Mouse (Mus musculus): ENCODE data around the gene Adgrl3.
"Not testable (repeated sequence)": the region's sequence is repeated elsewhere in the genome, so short reads cannot be mapped to it uniquely, and the experiment has no call there.

Gene Adgrl3

GRCm38 (mm10) chr5:81525326-81525725 is 505.4 kb downstream of the Adgrl3 start:
- DNase-seq (ENCODE audit: extremely low read depth, insufficient read length, low spot score), result no peak

DNA sequence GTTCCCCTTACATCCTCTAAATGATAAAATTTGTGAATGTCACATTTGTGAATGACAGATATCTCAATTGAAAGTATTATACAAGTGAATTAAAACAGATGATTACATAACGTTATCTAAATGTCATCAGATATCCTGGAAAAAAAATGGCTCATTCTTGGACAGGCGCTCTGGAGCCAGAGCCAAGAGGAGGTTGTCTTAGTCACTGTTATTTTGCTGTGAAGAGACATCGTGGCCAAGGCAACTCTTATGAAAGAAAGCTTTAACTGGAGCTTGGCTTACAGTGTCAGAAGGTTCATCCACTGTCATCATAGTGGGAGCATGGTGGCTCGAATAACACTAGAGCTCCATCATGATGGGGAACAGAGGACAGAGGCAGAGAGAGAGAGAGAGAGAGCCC is 511.7 kb downstream of the Adgrl3 start:
- DNase-seq (ENCODE audit: extremely low read depth, insufficient read length, low spot score), result no peak

GRCm38 (mm10) chr5:81550211-81550610 is 530.3 kb downstream of the Adgrl3 start:
- no peak for DNase-seq (ENCODE audit: extremely low read depth, insufficient read length, low spot score)

GRCm38 (mm10) chr5:81555149-81555548 is 535.2 kb downstream of the Adgrl3 start:
- not testable (repeated sequence) for DNase-seq (ENCODE audit: extremely low read depth, insufficient read length, low spot score)

DNA sequence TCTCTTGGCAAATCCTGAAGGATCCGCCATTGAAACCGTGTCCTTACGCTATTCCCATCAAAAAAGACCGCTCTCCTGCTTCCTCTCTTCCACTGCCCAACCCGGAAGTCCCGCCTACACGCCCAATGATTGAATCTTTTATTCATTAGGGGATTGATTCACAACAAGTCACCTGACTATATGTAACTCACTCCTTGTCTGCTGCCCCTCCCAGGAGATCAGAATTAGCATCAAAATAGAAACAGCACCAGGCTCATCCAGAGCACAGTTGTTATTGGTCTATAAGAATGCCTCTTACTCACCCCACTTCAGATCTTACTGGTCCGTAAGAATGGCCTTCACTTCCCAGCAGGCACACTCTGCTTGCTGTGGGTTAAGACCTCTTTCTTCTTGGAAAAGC is 536.1 kb downstream of the Adgrl3 start:
- DNase-seq (ENCODE audit: extremely low read depth, insufficient read length, low spot score), result no peak

- DNase-seq (ENCODE audit: extremely low read depth, insufficient read length, low spot score), result no peak
Measured at GRCm38 (mm10) chr5:81558965-81559364, 539.0 kb downstream of the Adgrl3 start.

DNA sequence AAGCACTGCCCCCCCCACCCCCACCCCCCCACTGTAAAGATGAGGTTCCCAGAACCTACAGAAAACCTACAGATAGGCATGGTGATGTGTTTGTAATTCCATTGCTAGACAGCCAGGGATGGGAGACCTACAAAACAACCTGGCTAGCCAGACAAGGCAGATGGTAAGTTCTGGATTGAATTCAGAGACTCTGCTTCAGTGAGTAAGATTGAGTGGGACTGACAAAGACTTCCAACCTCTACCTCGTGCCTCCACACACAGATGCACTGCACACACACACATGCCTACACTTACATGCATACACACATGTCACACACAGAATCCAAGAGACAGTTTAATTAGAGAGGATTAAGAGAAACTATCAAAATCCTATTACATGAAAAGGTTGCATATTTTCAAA is 544.4 kb downstream of the Adgrl3 start:
- no peak for DNase-seq (ENCODE audit: extremely low read depth, insufficient read length, low spot score)

DNA sequence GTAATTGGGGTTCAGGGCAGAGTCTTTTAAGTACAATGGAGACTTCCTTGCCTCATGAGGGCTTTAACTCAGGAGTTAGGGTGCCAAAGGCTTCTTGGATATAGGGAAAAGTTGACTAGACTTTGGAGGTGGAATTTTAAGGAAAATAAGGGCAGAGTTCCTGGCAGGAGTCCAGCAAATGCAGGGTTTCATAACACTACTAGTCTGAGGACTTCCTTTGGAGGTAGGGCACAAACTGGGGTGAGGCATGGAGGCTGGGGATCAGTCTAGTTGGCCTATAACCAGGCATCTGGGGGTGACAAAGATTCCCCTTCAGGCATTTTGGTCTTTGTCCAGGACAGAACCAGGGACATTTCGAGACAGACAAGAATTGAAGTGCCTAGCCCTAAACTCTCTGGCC is 546.6 kb downstream of the Adgrl3 start:
- DNase-seq (ENCODE audit: extremely low read depth, insufficient read length, low spot score), result no peak

- no peak for DNase-seq (ENCODE audit: extremely low read depth, insufficient read length, low spot score)
Measured at GRCm38 (mm10) chr5:81568743-81569142, 548.8 kb downstream of the Adgrl3 start.

DNA sequence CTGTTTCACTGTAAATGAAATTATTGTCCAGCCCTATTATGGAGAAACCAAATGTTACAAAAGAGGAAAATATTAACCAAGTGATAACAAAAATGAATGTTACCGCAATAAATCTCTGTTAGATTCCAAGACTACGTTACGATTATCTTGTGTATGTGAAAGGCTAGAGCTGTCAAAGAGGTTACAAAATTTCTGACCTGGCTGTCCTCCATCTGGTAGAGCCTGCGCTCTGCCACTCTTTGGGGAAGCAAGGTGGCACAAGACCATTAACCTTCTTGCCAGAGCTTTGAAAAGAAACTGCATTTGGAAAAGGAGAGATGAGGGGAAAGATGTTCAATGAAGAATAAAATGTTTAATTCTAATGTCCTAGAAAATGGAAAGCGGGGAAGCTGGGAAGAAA is 562.9 kb downstream of the Adgrl3 start:
- no peak for DNase-seq (ENCODE audit: extremely low read depth, insufficient read length, low spot score)

- DNase-seq (ENCODE audit: extremely low read depth, insufficient read length, low spot score), result no peak
Measured at GRCm38 (mm10) chr5:81583425-81583824, 563.5 kb downstream of the Adgrl3 start.

GRCm38 (mm10) chr5:81584945-81585344 is 565.0 kb downstream of the Adgrl3 start:
- no peak for DNase-seq (ENCODE audit: extremely low read depth, insufficient read length, low spot score)

GRCm38 (mm10) chr5:81590005-81590694 is 570.2 kb downstream of the Adgrl3 start:
- no peak for DNase-seq (ENCODE audit: extremely low read depth, insufficient read length, low spot score)

GRCm38 (mm10) chr5:81591481-81591880 is 571.5 kb downstream of the Adgrl3 start:
- DNase-seq (ENCODE audit: extremely low read depth, insufficient read length, low spot score), result no peak

DNA sequence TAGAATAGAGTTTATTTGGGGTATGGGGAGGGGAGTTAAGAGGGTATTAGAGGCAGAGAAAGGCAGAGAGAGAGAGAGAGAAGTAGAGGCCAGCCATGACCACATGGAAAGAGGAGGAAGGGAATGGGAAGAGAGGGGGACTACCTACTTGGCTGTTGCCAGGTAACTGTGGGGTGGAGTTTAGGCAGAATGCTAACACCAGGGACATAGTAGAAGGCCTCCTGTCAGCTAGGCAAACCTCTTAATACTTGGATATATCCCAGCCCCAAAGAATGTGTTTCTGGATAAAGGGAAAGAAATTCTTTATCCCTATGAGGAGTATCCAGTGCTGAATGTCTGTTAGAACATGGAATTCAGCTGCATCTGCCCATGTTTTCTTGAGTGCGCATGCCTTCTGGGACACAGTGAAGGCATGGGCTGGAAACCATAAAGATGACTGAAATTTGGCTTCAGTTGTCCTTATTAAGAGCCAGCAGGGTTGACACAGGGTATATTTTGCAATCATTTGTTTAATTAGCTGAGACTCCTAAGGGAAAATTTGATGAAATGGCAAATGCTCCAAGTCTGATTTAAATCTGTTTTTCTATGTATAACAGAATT is 573.6 kb downstream of the Adgrl3 start:
- no peak for DNase-seq (ENCODE audit: extremely low read depth, insufficient read length, low spot score)

- DNase-seq (ENCODE audit: extremely low read depth, insufficient read length, low spot score), result no peak
Measured at GRCm38 (mm10) chr5:81598041-81598440, 578.1 kb downstream of the Adgrl3 start.

DNA sequence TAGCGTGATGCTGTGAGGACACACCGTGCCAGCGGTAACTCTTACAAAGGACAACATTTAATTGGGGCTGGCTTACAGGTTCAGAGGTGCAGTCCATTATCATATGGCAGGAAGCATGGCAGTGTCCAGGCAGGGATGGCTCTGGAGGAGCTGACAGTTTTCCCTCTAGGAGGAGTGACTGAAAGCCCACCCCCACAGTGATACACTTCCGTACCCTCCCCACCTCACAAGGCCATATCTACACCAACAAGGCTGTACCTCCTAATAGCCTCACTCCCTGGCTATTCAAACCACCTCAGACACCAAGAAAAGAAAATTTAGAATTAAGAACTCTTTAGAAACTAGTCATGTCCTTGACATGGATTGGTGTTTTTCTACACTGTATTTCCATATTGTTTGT is 583.0 kb downstream of the Adgrl3 start:
- no peak for DNase-seq (ENCODE audit: extremely low read depth, insufficient read length, low spot score)

DNA sequence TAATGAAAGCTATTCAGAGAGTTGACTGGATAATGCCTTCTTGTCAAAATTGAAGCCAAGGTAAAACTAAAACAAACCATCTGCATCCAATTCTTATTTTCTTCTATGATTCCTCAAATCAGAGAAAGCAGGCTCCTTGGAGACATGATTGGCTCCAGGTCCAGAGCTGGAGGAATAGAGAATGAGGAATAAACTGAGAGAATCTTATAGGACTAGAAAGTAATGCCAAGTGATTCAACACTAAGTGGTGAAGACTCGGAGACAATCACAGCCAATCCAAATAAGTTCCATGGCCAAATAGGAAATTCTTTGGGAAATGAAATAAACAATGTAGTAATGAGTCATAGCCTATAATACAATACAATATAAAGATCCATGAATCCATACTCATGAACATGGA is 585.7 kb downstream of the Adgrl3 start:
- no peak for DNase-seq (ENCODE audit: extremely low read depth, insufficient read length, low spot score)

- peak; percentile 19 for DNase-seq (ENCODE audit: extremely low read depth, insufficient read length, low spot score)
Measured at GRCm38 (mm10) chr5:81610223-81610622, 590.3 kb downstream of the Adgrl3 start.

- peak; percentile 26 for DNase-seq (ENCODE audit: extremely low read depth, insufficient read length, low spot score)
Measured at GRCm38 (mm10) chr5:81614674-81615073, 594.7 kb downstream of the Adgrl3 start.

- no peak for DNase-seq (ENCODE audit: extremely low read depth, insufficient read length, low spot score)
Measured at GRCm38 (mm10) chr5:81621106-81621505, 601.2 kb downstream of the Adgrl3 start.

DNA sequence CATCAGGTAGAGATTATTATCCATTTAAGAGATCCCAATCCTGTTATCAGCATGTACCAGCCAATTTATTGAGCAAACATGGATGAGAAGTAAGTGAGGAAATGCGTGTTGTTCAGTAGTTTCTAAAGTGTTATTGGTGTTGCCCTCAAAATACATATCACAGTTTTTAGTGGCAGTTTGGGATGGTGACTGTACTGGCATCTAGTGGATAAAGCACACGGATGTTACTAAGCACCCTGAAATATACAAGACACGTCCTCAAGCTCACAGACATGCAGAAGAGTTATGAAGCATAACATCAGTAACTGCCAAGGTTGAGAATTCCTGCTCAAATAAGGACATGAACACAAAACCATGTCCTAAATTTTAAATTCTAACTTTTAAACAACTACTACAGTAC is 601.8 kb downstream of the Adgrl3 start:
- no peak for DNase-seq (ENCODE audit: extremely low read depth, insufficient read length, low spot score)

DNA sequence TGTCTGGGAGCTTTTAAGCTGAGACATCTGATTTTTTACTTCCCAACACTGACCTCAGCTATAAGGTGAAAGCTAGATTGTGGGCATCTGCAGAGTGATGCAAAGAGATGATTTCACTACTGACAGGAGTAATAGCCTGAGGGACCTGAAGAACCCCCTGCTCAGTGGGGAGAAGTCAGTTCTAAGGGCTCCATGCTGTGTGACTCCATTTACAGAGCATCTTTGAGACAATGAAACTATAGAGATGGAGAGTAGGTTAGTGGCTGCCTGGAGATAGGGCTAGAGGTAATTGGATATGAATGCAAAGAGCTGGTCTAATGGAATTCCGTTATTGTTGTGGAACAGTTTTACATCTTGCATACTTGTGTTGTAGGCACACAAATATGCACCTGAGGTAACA is 603.9 kb downstream of the Adgrl3 start:
- no peak for DNase-seq (ENCODE audit: extremely low read depth, insufficient read length, low spot score)

Data from 3134 (cell line).